Mouse (Mus musculus): Measurements from ENCODE around the gene Gcgr.
"Not testable (repeated sequence)": the region's sequence is repeated elsewhere in the genome, so short reads cannot be mapped to it uniquely, and the experiment has no call there.

The Gcgr gene

DNA sequence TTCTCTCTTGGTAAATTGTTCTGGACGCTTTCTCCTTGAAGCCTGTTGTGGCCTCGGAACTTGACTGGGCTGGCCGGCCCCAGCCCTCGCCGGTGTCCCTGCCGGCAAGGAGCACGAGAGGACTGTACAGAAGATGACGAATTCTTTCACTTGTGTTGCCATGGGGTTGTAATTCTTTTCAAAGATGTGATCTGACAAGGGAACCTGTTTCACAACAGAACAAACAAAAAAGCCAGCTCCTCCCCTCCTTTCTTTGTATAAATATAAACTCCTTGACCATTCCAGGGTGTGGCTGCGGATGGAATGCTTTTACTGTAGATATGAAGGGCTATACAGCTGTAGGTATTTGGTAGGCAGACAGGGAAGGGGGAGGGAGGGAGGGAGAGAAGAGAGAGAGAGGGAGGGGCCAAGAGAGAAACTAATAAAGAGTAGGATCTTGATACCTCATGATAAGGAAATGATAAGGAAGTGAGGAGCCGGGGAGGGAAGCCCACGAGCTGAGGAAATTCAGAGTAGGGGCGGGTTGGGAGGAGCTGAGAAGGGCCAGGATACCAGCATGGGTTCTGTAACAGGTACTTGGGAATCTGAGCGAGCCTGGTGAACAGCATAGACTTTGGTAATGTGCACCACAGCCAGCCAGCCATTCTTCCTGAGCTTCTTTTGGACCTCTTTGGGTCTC lies 22.7 kb upstream of the Gcgr start:
- no peak for DNase-seq

DNA sequence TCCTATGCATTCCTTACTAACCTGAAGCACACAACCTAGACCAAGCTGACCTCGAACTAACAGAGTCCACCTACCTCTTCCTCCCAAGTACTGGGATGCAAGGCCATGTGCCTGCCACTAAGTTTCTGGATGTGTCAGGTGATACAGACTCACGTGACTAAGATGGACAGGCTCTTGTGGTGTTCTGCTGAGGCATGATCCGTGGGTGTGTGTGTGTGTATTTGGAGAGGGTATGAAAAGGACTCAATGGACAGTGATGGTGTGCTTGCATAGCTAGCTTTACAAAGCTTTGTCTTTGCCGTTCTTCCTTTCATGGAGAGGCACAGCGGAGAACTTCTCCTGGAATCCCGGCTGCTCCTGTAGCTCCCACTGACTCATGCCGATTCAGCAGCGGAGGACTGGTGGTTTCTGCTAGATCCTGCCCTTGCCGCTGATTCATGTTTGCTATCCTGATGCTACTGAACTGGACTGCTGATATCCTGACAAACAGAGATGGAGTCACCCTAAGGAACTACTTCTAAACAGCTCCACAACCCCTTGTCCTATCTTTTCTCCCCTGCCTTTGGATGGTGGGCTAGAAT lies 22.1 kb upstream of the Gcgr start:
- no peak for DNase-seq

DNA sequence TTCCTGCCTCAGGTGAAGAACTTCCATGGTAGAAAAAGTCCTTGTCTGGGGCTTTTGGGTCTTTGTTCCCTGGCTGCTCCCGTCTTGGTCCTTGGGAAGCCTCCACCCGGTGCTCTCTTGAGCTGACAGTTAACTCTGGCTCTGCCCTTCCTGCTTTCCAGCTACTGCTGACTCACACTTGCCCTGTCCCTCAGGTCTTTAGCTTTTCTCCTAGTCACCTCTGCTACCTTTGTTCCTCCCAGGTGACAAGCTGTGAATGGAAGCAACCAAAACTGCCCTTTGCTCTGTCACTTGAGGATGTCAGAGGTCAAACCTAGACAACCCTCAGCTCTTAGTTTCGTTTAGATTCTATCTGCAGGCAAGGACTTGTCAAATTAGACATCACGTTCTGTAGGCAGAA lies 20.6 kb upstream of the Gcgr start:
- no peak for DNase-seq

DNA sequence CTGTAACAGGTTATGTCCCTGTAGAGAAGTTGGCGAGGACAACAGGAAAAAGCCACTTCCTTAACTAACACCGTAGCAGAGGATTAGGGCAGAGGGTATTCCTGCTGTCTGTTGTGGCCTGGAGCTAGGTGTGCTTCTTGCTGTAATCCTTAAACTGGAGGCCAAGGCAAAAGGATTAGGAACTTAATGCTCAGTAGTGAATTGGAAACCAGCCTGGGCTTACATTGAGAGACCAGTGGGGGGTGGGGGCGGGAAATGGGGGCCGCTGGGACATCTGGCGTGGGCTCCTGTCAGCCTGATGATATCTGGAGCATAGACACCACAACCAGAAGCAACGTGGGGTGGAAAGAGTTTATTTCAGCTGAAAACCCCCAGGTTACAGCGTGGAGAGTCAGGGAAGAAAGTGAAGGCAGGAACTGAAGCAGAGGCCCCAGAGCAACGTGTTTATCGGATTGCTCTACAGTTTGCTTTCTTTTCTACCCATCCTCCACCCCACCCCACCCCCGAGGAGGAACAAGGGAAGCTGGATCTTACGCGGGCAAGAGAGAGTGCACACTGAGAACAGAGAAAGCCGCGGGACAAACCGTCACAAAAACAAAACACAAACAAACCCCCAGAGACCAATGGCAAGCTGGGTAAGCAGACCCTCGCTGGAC lies 20.0 kb upstream of the Gcgr start:
- no peak for DNase-seq

DNA sequence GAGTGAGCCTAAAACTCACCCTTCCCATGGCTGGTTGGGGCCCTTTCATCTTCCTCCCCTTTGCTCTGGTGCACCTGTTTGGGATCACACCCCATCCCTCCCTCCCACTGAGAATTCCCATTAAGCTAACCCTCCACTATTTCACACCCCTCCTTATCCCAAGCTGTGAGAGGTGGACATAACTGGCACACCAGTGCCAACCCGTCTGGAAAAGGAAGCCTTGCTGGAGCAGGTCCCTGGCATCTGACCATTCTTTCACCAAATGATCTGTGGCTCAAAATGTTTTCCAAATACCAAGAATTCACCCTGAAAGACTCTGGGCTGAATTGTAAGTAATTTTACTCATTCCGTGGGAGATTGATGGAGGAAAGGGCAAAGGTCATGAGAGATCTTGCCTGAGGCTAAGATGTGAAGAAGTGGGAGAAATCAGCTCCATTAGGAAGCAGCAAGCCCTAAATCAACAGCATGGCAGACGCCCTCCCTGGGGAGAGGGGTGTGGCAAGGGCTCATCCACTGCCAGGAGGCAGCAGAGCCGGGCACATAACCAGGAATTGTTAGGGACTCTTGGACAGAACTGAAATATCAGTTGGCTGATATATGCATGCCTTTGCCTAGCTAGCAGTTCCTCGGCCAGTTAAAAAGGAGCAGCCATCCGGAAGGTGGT lies 17.6 kb upstream of the Gcgr start:
- DNase-seq, result no peak

DNA sequence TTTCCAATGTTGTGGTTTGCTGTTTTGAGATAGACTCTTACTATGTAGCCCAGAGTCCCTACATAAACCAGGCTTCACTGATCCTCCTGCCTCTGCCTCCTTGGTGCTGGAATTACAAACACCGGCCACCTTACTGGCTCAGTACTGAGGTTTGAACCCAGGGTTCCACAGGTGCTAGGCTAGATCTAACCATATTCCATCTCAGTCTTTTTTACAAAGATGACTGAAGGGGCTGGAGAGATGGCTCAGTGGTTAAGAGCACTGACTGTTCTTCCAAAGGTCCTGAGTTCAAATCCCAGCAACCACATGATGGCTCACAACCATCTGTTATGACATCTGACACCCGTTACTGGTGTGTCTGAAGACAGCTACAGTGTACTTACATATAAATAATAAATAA lies 16.2 kb upstream of the Gcgr start:
- not testable (repeated sequence) for DNase-seq

DNA sequence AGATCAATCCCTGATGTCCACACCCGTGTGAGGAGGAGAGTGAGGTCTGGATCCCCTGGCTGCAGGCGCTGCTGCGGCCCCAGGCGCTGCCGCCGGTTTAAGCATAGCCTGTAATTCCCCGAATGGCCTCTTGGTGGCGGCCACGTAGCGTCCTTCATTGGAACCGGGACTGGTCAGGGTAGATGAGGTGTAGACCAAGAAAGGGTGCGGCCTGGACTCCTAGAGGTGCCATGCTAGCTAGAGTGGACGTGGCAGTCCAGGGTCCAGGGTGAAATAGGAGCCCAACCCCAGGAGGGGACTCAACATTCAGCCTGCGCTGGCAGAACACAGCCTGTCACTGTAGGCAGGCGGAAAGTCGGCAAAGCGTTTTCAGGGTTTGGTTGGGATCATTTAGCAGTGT lies 14.9 kb upstream of the Gcgr start:
- peak; percentile 92 for DNase-seq

DNA sequence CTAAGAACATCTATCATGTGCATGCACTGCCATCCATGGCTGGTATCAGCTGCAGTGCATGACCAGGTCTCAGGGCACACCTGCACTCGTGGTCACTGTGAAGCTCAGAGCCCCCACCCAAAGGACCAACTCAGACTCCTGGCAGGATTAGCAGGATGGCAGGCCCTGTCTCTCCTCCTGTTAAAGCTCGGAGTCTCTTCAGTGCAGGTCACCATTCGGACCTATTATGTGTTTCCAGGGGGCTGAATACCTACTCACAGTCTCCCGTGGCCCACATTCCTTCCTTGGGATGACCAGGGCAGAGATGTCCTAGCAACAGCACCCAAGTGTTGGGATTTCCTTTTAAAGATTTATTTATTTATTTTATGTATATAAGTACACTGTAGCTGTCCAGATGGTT lies 13.4 kb upstream of the Gcgr start:
- DNase-seq, result no peak

DNA sequence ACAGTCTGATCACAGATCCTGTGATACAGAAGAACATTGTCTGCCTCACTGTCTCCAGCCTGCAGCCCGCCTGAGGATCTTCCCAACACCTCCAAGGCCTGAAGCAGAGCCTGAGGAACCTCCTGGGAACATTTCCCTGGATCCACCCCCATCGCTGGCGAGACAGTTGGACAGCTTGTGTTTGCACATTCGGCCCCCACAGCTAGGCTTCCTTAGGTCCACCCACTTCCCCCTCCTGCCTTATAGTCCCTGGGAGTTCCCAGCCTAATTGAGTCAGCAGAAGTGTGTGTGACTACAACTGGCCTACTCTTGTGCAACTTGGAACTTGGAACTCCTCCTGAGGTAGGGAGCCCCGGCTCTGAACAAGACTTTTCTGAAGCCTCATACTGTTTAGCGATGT lies 12.5 kb upstream of the Gcgr start:
- peak; percentile 41 for DNase-seq

DNA sequence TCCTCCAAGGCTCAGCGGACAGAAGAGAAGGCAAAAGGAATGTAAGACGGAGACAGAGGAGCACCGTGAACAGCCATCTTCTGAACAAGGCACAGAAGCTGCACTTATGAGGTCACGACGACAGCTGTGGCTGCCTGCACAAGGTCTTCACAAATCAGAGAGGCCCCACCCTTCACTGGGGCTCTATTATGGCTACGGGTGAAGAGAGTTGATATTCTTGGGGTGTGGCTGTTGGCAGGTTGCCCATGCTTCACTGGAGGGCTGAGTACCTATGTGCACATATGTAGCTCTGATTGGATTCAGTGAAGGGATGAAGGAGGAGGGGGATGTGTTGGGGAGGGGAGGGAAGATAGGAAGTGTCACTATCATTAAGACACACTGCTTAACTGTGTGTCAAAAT lies 11.9 kb upstream of the Gcgr start:
- no peak for DNase-seq

DNA sequence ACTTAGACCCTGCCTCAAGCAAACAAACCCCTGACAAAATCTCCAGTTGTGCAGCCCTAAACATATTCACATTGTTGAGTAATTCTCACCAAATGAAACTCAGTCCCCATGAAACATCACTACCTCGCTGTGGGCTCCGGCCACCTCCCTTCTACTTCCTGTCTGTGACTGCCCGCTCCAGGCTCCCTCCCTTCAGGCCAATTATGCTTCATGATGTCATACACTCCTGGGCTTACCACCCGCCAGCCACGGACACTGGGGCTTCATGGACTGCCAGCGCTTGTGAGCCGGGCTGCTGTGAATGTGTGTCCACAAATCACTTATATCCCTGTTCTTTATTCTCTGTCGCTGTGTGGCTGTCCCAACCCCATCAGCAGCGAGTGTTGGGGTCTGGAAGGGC lies 10.8 kb upstream of the Gcgr start:
- DNase-seq, result peak; percentile 61

DNA sequence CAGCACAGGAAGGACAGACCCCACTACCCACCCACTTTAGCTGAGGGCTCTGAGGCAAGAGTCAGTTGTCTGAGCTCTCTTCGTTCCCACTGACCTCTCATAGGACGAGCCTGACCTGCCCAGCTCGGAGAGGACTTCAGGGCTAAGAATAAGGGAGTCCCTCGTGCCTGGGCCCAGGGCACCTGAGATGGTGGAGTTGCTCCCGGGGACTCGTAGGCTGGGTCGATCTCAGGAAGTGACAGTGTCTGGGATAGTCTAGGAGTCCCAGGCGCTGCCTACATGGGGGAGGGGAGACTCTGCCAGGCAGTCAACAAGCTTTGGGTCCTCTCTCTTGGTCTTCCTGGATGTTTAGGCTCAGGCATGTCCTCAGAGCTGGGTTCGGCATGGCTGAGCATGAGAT lies 10.0 kb upstream of the Gcgr start:
- DNase-seq, result no peak

DNA sequence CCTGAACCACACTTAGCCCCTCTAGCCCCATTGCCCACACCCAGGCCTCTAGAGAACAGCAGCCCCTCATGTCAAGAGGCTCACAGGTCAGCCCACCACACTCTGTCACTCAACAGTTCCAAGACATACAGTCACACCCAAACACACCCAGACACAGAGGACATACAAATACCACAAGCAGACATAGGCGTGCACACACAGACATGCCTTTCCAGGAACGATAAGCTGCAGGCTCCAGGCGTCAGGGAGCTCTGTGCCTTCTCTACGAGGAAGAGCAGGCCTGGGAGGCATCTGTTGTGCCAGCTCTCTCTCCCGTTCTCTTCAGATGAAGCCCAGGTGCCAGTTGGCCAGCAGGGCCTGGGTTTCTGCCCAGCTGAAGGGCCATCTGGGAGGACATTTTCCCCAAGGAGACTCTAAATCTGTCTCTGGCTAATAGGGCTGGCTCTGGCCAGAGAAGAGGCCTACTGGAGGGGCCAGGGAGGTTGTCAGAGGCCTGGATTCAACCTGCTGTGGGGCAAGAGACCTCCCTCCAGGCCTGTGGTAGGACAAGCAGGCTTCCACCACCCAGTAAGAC lies 9.4 kb upstream of the Gcgr start:
- DNase-seq, result no peak

DNA sequence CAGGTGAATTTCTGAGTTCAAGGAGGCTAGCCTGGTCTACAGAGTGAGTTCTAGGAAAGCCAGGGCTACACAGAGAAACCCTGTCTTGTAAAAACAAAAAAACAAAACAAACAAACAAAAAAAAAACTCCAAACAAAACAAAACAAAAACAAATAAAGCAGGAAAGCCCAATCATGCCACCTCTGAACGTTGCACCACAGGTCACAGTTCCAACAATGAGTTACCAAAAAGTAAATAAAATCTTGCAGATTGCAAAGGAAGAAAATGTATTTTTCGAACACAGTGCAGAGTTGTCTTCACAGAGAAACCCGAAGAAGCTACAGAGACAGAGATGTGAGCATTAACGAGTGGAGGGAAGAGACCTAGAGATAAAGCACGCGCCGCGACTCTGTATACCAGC lies 7.9 kb upstream of the Gcgr start:
- DNase-seq, result no peak

DNA sequence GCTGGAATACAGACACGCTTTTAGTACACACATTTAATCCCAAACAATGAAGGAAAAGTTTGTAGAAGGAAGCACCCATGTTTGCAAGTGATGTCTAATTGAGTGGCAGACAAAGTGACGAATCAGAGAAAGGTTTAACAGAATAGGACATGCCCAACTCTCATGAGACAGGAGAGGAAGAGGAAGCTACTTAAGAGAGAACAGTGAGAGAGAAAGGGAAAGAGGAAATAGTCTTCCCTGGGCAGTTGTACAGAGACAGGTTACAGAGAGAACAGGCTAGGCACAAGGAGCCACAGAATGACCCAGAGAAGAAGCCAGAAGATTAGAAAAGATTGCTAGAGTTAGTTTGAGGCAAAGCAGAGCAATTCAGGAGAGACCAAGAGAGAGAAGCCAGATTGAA lies 4.5 kb upstream of the Gcgr start:
- DNase-seq, result no peak

DNA sequence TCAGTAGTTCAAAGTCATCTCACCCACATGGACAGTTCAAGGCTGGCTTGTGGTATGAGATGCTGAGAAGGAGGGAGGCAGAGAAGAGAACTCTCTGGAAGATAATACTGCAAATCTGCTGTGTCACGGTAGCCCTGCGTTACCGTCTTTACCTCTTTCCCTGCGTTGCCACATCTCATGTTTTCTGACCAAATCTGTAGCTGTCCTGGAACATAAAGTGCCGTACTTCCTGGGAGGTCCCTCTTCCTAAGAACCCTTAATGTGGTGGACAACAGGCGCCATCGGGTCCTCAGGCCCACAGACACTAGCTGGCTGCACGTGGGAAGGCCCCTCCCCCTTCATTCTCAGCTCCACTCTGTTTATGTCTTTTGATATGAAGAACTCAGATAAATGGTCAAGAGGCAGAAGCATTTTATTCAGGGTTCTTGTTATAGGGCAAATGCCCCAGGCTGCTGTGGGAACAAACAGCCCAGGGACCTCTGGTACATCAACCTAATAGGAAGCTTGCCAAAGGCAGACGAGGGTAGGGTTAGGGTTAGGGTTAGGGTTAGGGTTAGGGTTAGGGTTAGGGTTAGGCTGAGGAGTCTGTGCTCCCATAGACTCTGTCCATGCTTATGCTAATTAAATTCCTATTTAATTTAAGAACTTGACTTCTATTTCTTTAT lies 2.7 kb upstream of the Gcgr start:
- no peak for DNase-seq

DNA sequence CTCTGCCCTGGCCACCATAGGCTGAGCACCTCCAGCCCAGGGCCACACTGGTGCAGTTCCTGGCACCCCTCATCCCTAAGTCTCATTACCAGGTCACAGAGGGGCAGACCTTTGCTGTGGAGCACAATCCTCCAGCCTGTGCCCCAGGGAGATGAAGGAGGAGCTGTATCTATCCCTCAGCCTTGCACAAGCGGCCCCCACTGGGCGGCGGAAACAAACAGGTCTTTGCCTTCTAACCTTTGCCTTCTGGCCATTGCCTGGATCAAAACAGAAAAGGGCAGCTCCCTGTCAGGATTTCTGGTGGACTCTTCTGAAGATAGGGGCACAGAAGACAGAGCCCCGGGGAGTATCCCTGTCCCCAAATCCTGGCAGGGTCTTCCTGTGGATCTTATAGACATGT lies 1.6 kb upstream of the Gcgr start:
- DNase-seq, result no peak

DNA sequence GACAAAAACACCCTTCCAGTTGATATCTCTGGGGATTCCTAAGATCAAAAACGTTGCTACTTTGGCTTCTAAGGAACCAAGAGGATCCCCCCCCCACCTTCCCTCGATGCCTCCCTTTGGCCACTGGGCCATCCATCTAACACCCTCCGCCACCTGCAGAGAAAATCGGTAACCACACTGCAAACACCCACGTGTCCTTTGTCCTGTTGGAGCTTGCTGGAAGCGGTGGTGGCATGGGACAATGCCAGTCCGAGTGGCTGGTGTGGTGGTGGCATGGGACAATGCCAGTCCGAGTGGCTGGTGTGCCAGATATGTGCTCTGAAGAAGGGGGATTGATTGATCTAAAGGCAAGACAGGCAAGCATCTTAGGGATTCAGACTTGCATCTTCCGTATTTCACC lies 1.1 kb downstream of the Gcgr start:
- DNase-seq, result no peak

DNA sequence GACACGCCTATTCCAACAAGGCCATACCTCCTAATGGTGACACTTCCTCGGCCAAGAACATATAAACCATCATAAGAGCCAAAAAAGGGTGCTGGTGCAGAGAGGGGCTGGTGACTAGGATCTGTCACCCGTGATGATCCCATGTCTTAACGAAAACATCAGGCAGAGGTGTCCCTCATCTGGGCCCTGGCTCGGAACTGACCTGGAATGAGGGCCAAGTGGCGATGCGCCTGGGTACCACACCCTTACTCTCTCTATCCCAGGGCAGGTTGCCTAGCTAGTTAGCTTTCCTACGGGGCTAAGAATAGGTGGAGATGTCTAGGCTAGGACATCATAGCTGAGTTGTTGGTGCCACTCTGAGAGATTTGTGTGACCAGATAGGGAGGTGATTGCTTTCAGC lies 3.6 kb downstream of the Gcgr start:
- DNase-seq, result no peak

DNA sequence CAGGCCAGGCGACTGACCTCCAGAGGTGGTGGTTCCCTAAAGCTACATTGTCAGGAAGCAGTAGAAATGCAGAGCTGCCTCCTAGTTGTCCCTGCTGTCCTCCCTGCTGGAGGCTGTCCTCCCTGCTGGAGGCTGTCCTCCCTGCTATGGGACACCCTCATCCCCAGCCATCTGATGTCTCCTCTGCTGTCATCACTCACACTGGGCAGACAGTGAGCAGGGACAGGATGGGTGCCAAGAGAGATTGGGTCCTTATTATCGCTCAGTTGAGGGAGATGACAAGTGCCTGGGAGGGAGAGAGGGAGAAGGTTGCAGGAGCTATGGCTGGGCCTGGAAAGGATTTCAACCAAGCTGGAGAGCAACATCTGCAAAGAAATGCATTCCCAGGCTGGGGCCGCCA lies 4.6 kb downstream of the Gcgr start:
- DNase-seq, result no peak

DNA sequence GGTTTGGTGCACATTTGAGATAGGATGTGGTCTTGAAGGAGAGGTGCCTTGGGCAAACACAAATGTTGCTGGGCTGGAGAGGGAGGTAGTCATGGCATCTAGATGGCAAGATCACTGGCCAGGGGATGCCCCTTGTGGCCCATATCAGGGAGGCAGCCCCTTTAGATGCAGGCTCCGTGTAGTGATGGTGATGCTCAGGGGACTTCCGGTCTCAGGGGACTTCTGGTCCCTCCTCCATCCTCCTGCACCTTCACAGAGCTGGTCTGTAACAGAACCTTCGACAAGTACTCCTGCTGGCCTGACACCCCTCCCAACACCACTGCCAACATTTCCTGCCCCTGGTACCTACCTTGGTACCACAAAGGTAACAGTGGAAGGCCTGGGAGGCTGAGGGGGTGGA lies 5.3 kb downstream of the Gcgr start:
- DNase-seq, result no peak

DNA sequence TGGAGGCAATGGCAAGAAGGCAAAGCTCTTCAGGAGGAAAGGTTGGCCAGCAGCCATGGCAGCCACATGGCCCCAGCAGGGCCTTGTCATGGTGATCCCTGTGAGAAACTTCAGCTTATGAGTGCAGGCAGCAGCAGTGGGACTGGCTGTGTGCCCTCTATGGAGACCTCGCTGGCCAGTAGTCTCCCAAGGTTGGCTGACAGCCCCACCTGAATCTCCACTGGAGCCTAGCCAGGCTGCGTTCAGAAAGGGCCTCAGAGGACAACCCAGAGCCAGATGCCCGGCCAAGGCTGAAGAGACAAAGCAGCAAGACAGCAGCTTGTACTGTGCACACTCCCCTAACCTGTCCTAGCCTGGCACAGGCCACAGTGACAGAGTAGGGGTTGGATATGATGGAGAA lies 8.0 kb downstream of the Gcgr start:
- DNase-seq, result peak; percentile 85

DNA sequence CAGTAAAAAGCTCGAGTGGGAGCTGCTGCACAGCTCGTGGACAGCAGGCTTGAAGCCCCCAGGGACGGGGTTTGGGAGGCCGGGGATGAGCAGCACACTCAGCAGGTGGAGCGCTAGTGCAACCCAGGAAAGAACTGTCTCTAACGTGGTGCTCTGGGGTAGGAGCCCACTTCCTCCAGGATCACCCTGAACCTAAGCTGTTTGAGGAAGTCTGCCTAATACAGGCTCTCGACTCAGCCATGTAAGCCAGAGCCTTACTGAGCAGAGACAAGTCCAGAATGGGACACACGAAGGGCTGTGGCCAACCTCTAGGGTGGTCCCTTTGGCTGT lies 8.4 kb downstream of the Gcgr start:
- DNase-seq, result no peak

Measured in kidney, postnatal 14 days (tissue).